Mouse (Mus musculus): ENCODE measurements around the gene Gm20517.
"Not testable (repeated sequence)": the region's sequence is repeated elsewhere in the genome, so short reads cannot be mapped to it uniquely, and the experiment has no call there.

The Gm20517 gene

GRCm38 (mm10) chr17:47593215-47593853 lies 18.1 kb upstream of the Gm20517 start:
- H3K27me3 ChIP-seq (ENCODE audit: control insufficient read depth, insufficient read depth, low read length, poor library complexity, severe bottlenecking), result no peaks in the 10 kb centered on the region
- peak; percentile 95 for DNase-seq (ENCODE audit: low read depth, low spot score)

GRCm38 (mm10) chr17:47593854-47594182 lies 17.6 kb upstream of the Gm20517 start:
- Histone ChIP-seq H3K27me3 (ENCODE audit: control insufficient read depth, insufficient read depth, low read length, poor library complexity, severe bottlenecking) (no peaks in the 10 kb centered on the region), H3K36me3 (ENCODE audit: control insufficient read depth, insufficient read depth, low read length, poor library complexity, severe bottlenecking) (no peaks in the 10 kb centered on the region; the same call in none of the 2 replicates)
- no peak for DNase-seq (ENCODE audit: low read depth, low spot score)

More at GRCm38 (mm10) chr17:47593215-47593853, 18.1 kb upstream of the Gm20517 start:
- H3K36me3 ChIP-seq (ENCODE audit: control insufficient read depth, insufficient read depth, low read length, poor library complexity, severe bottlenecking), result no peaks in the 10 kb centered on the region; the same call in none of the 2 replicates

- Histone ChIP-seq H3K36me3 (ENCODE audit: control insufficient read depth, insufficient read depth, low read length, poor library complexity, severe bottlenecking) (no peaks in the 10 kb centered on the region; the same call in none of the 2 replicates), H3K27me3 (ENCODE audit: control insufficient read depth, insufficient read depth, low read length, poor library complexity, severe bottlenecking) (no peaks in the 10 kb centered on the region)
- peak; percentile 36 for DNase-seq (ENCODE audit: low read depth, low spot score)
Observed at GRCm38 (mm10) chr17:47594183-47594968, 17.0 kb upstream of the Gm20517 start.

GRCm38 (mm10) chr17:47594969-47595247 lies 16.5 kb upstream of the Gm20517 start:
- Histone ChIP-seq H3K36me3 (ENCODE audit: control insufficient read depth, insufficient read depth, low read length, poor library complexity, severe bottlenecking) (no peaks in the 10 kb centered on the region; the same call in none of the 2 replicates), H3K27me3 (ENCODE audit: control insufficient read depth, insufficient read depth, low read length, poor library complexity, severe bottlenecking) (no peaks in the 10 kb centered on the region)
- DNase-seq (ENCODE audit: low read depth, low spot score), result no peak

GRCm38 (mm10) chr17:47595248-47596161 lies 15.9 kb upstream of the Gm20517 start:
- DNase-seq (ENCODE audit: low read depth, low spot score), result peak; percentile 12
- H3K27me3 ChIP-seq (ENCODE audit: control insufficient read depth, insufficient read depth, low read length, poor library complexity, severe bottlenecking), result no peaks in the 10 kb centered on the region
- H3K36me3 ChIP-seq (ENCODE audit: control insufficient read depth, insufficient read depth, low read length, poor library complexity, severe bottlenecking), result no peaks in the 10 kb centered on the region; the same call in none of the 2 replicates

- DNase-seq (ENCODE audit: low read depth, low spot score), result no peak
- Histone ChIP-seq H3K27me3 (ENCODE audit: control insufficient read depth, insufficient read depth, low read length, poor library complexity, severe bottlenecking) (no peaks in the 10 kb centered on the region), H3K36me3 (ENCODE audit: control insufficient read depth, insufficient read depth, low read length, poor library complexity, severe bottlenecking) (no peaks in the 10 kb centered on the region; the same call in none of the 2 replicates)
Observed at GRCm38 (mm10) chr17:47596162-47596838, 15.1 kb upstream of the Gm20517 start.

GRCm38 (mm10) chr17:47596839-47597164 lies 14.6 kb upstream of the Gm20517 start:
- no peak for DNase-seq (ENCODE audit: low read depth, low spot score)
- H3K27me3 ChIP-seq (ENCODE audit: control insufficient read depth, insufficient read depth, low read length, poor library complexity, severe bottlenecking), result no peaks in the 10 kb centered on the region
- H3K36me3 ChIP-seq (ENCODE audit: control insufficient read depth, insufficient read depth, low read length, poor library complexity, severe bottlenecking), result no peaks in the 10 kb centered on the region; the same call in 1 of the 2 replicates

- H3K27me3 ChIP-seq (ENCODE audit: control insufficient read depth, insufficient read depth, low read length, poor library complexity, severe bottlenecking), result no peaks in the 10 kb centered on the region
- H3K36me3 ChIP-seq (ENCODE audit: control insufficient read depth, insufficient read depth, low read length, poor library complexity, severe bottlenecking), result no peaks in the 10 kb centered on the region; the same call in 1 of the 2 replicates
- DNase-seq (ENCODE audit: low read depth, low spot score), result no peak
Observed at GRCm38 (mm10) chr17:47597261-47597660, 14.1 kb upstream of the Gm20517 start.

GRCm38 (mm10) chr17:47597838-47598579 lies 13.4 kb upstream of the Gm20517 start:
- no peaks in the 10 kb centered on the region for H3K27me3 ChIP-seq (ENCODE audit: control insufficient read depth, insufficient read depth, low read length, poor library complexity, severe bottlenecking)
- peak; percentile 71 for DNase-seq (ENCODE audit: low read depth, low spot score)
- H3K36me3 ChIP-seq (ENCODE audit: control insufficient read depth, insufficient read depth, low read length, poor library complexity, severe bottlenecking), result no peaks in the 10 kb centered on the region; the same call in 1 of the 2 replicates

GRCm38 (mm10) chr17:47598580-47599304 lies 12.6 kb upstream of the Gm20517 start:
- not testable (repeated sequence) for DNase-seq (ENCODE audit: low read depth, low spot score); H3K36me3 ChIP-seq (ENCODE audit: control insufficient read depth, insufficient read depth, low read length, poor library complexity, severe bottlenecking); H3K27me3 ChIP-seq (ENCODE audit: control insufficient read depth, insufficient read depth, low read length, poor library complexity, severe bottlenecking)

- Histone ChIP-seq H3K36me3 (ENCODE audit: control insufficient read depth, insufficient read depth, low read length, poor library complexity, severe bottlenecking) (no peaks in the 10 kb centered on the region; the same call in 1 of the 2 replicates), H3K27me3 (ENCODE audit: control insufficient read depth, insufficient read depth, low read length, poor library complexity, severe bottlenecking) (no peaks in the 10 kb centered on the region)
- no peak for DNase-seq (ENCODE audit: low read depth, low spot score)
Observed at GRCm38 (mm10) chr17:47599511-47600297, 11.7 kb upstream of the Gm20517 start.

- Histone ChIP-seq H3K36me3 (ENCODE audit: control insufficient read depth, insufficient read depth, low read length, poor library complexity, severe bottlenecking) (no peaks in the 10 kb centered on the region; the same call in 1 of the 2 replicates), H3K27me3 (ENCODE audit: control insufficient read depth, insufficient read depth, low read length, poor library complexity, severe bottlenecking) (no peaks in the 10 kb centered on the region)
- peak; percentile 25 for DNase-seq (ENCODE audit: low read depth, low spot score)
Observed at GRCm38 (mm10) chr17:47600601-47601388, 10.6 kb upstream of the Gm20517 start.

All from splenic B cell, adult 2 months (primary cell).